ENCODE assay signal across 9 mouse cellular contexts in the genomic region with DNA sequence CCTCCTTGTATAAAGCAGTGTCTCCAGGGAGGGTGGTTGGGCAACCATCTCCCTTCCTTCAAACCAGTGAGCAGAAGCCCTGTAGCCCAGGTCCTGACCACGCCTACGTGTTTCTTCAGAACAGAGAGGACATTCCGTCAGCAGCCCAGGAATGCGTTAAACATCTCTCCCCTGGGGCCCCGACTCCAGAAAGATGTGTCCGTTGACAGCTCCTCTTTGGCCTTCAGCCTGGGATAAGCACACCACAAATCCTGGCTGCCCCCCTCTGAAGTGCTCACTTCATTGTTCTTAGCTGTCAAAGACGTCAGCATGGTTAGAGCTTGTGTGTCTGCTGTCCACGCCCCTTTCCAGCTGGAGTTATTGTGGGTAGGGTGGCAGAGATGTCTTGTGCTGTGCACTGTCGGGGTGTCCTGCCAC. TPM values are rescaled to one million over a fixed set of nuclear protein-coding genes. Genes with fewer than 3 reads are reported as not detected.
DNase-seq lines count a peak whose midpoint lies in the region; ATAC-seq and TF ChIP-seq lines count a peak whose summit lies in the region.
"Had no signal": no experiment of that assay in that cellular context is flagged by ENCODE, and none has a peak within 500 bp of the region (broad histone marks: within the 10 kb centered on the region; RNA-seq: fewer than 3 reads in every experiment).

No protein-coding gene starts in this region.

- H3K4me3 ChIP-seq in lung, embryonic 14.5 days (ENCODE audit: low read depth, low read length), result no peak overlapping the region
- H3K4me3 ChIP-seq in lung, adult 2 months (replicated peaks; ENCODE audit: extremely low read depth, low read depth, low read length), result no peak overlapping the region
- no peak overlapping the region for H3K4me3 ChIP-seq in midbrain, embryonic 12.5 days
- H3K4me3 ChIP-seq: limb, embryonic 15.5 days had no signal

- peak; percentile 82 for DNase-seq in lung, embryonic 14.5 days
- no peak for DNase-seq in lung, adult 2 months
- peak; percentile 74 for DNase-seq in fibroblast of lung, adult 2 months (ENCODE audit: low read depth)
- no peak for DNase-seq in spleen, postnatal 10 days (ENCODE audit: low spot score in 2 of 2)
- DNase-seq in layer of hippocampus, adult 11-12 months (ENCODE audit: low spot score), result no peak

- no peak for TF ChIP-seq POLR2A in lung, adult 2 months (IDR thresholded peaks at IDR 0.05; ENCODE audit: borderline replicate concordance, extremely low read depth, low read depth, low read length)

- H3K36me3 ChIP-seq in lung, embryonic 14.5 days (ENCODE audit: insufficient read depth), result no peaks in the 10 kb centered on the region
- H3K36me3 ChIP-seq in midbrain, embryonic 12.5 days, result no peaks in the 10 kb centered on the region
- H3K36me3 ChIP-seq: limb, embryonic 15.5 days had no signal

- H3K4me2 ChIP-seq in lung, embryonic 14.5 days, result peak overlapping the region; percentile 41; the same call in 1 of the 2 replicates
- H3K4me2 ChIP-seq in midbrain, embryonic 12.5 days (replicated peaks), result peak overlapping the region; percentile 31
- H3K4me2 ChIP-seq: limb, embryonic 15.5 days had no signal

- WGBS in lung, embryonic 14.5 days, result 6% methylated on average over 9 of the region's 9 CpGs
- WGBS in lung, adult 2 months, result 6% methylated on average over 9 of the region's 9 CpGs
- WGBS in midbrain, embryonic 12.5 days, result 13% methylated on average over 9 of the region's 9 CpGs

- 0 out of 2 replicates have a peak, but pooled peaks cover 5% of the 10 kb centered on the region for H3K27me3 ChIP-seq in lung, embryonic 14.5 days (ENCODE audit: insufficient read depth, low read length)
- H3K27me3 ChIP-seq in midbrain, embryonic 12.5 days, result peaks cover 7% of the 10 kb centered on the region; the same call in 1 of the 2 replicates

- TF ChIP-seq CTCF in lung, embryonic 14.5 days (IDR thresholded peaks at IDR 0.05; ENCODE audit: low read depth), result no peak
- no peak for TF ChIP-seq CTCF in lung, adult 2 months (IDR thresholded peaks at IDR 0.05; ENCODE audit: insufficient read depth, low read length)

- H3K9me3 ChIP-seq in lung, embryonic 14.5 days (ENCODE audit: low read depth, low read length), result no peaks in the 10 kb centered on the region
- no peaks in the 10 kb centered on the region for H3K9me3 ChIP-seq in midbrain, embryonic 12.5 days
- H3K9me3 ChIP-seq: limb, embryonic 15.5 days had no signal

- H3K27ac ChIP-seq in lung, embryonic 14.5 days (ENCODE audit: low read depth), result no peak overlapping the region
- H3K27ac ChIP-seq in midbrain, embryonic 12.5 days (replicated peaks), result no peak overlapping the region
- H3K27ac ChIP-seq: limb, embryonic 15.5 days had no signal

- peak; percentile 90 for ATAC-seq in lung, embryonic 14.5 days (ENCODE audit: insufficient read depth)
- ATAC-seq in hematopoietic stem cell, adult 5-6 weeks (replicated peaks in 1 of 2; ENCODE audit: insufficient read depth in 1 of 2, low FRiP score in 2 of 2, low TSS enrichment in 1 of 2, low read depth in 1 of 2, poor library complexity in 2 of 2, severe bottlenecking in 2 of 2), result peak; percentile 32 to 64; a peak in 3 of 4 replicates
- ATAC-seq in midbrain, embryonic 12.5 days (ENCODE audit: low FRiP score, low read depth), result peak; percentile 74
- ATAC-seq in activated CD4-positive, CD25-positive, alpha-beta regulatory T cell, adult 4 months, result no peak

- H3K4me1 ChIP-seq in lung, embryonic 14.5 days (ENCODE audit: insufficient read depth), result peaks cover 8% of the 10 kb centered on the region; the same call in 1 of the 2 replicates
- H3K4me1 ChIP-seq in lung, adult 2 months (ENCODE audit: control insufficient read depth, insufficient read depth, low read length), result no peaks in the 10 kb centered on the region
- peaks cover 12% of the 10 kb centered on the region for H3K4me1 ChIP-seq in midbrain, embryonic 12.5 days

- no peak overlapping the region for H3K9ac ChIP-seq in lung, embryonic 14.5 days
- H3K9ac ChIP-seq in midbrain, embryonic 12.5 days (replicated peaks), result no peak overlapping the region
- H3K9ac ChIP-seq: limb, embryonic 15.5 days had no signal

RNA-seq across cellular contexts. Expression of gene Vdr, which starts 3.9 kb away (rescaled TPM):
- polyA plus RNA-seq in lung, embryonic 14.5 days (2014; fragmentation: Nextera tagmentation; extraction: Ambion mirVana), result 0.38 and 0.61 TPM in 2 replicates
- polyA plus RNA-seq in lung, adult 2 months (2012; rRNA removed), result 4.0 and 6.3 TPM in 2 replicates
- 2.3 and 2.9 TPM in 2 replicates for total RNA-seq in hematopoietic stem cell, adult 5-6 weeks (2017)
- polyA plus RNA-seq in midbrain, embryonic 12.5 days (2016; fragmentation: Nextera tagmentation; extraction: Ambion mirVana), result 0.24 TPM in 1 of 2 replicates, not detected in the other
- 1 to 10 TPM in 1 of 2 experiments, under 1 TPM in 1; 0.71 to 1.8 TPM for polyA plus RNA-seq in activated CD4-positive, CD25-positive, alpha-beta regulatory T cell, adult 4 months (2017; shearing (Covaris generic))

RNA-seq across cellular contexts. Expression of gene Tmem106c, which starts 49.7 kb away (rescaled TPM):
- 31.4 and 35.1 TPM in 2 replicates for polyA plus RNA-seq in lung, embryonic 14.5 days (2014; fragmentation: Nextera tagmentation; extraction: Ambion mirVana)
- 25.8 and 34.2 TPM in 2 replicates for polyA plus RNA-seq in lung, adult 2 months (2012; rRNA removed)
- total RNA-seq in hematopoietic stem cell, adult 5-6 weeks (2017), result 36.1 and 45.1 TPM in 2 replicates
- polyA plus RNA-seq in midbrain, embryonic 12.5 days (2016; fragmentation: Nextera tagmentation; extraction: Ambion mirVana), result 52.8 and 58.2 TPM in 2 replicates
- 10 to 100 TPM; 23.5 to 25.5 TPM for polyA plus RNA-seq in activated CD4-positive, CD25-positive, alpha-beta regulatory T cell, adult 4 months (2017; shearing (Covaris generic))

Comparison
In these comparisons a context has a peak if more than half of its experiments do, and no peak if none do; other contexts are left out.
1. DNase-seq: peak in lung, embryonic 14.5 days (single experiment) and fibroblast of lung, adult 2 months (single experiment); none in lung, adult 2 months (single experiment), spleen, postnatal 10 days (0 of 2) and layer of hippocampus, adult 11-12 months (single experiment).